Comparison of ENCODE assay signal across 14 mouse cellular contexts in the genomic region with DNA sequence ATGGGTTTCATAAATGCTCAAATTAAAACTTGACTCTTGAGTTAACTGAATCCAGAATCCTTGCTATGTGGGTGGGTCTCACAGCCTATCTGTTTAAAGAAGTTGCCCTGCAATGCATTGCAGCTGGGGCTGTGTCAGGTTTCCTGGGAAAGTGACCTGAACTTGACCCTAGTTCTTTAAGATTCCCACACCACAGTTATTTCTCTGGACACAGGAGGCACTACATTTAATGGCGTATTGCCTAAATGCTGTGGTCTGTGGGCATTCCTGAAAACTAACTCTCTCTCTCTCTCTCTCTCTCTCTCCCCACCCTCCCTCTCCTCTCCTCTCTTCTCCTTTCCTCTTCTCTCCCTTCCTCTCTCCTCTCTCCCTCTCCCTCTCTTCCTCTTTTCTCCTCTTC. TPM values are rescaled to one million over a fixed set of nuclear protein-coding genes. Genes with fewer than 3 reads are reported as not detected.
DNase-seq lines count a peak whose midpoint lies in the region; ATAC-seq lines count a peak whose summit lies in the region.
"Had no signal": no experiment of that assay in that cellular context is flagged by ENCODE, and none has a peak within 500 bp of the region (broad histone marks: within the 10 kb centered on the region; RNA-seq: fewer than 3 reads in every experiment).

No protein-coding gene starts in this region.

- peak overlapping the region; percentile 9; the same call in 1 of the 2 replicates for H3K27ac ChIP-seq in kidney, embryonic 14.5 days (ENCODE audit: low read depth, low read length)
- H3K27ac ChIP-seq: forebrain, embryonic 15.5 days; layer of hippocampus, adult 2 months; liver, embryonic 15.5 days had no signal

- peak; percentile 86 for ATAC-seq in kidney, embryonic 14.5 days (ENCODE audit: low FRiP score, low TSS enrichment)
- no peak for ATAC-seq in inflammation-experienced regulatory T-cells, adult 6 months
- ATAC-seq: forebrain, embryonic 15.5 days had no signal

- H3K4me2 ChIP-seq in kidney, embryonic 14.5 days (replicated peaks; ENCODE audit: low read depth, low read length): no peak overlapping the region
- H3K4me2 ChIP-seq: forebrain, embryonic 15.5 days; liver, embryonic 15.5 days had no signal

- no peak overlapping the region for H3K4me3 ChIP-seq in kidney, embryonic 14.5 days (ENCODE audit: low read length)
- H3K4me3 ChIP-seq: forebrain, embryonic 15.5 days; layer of hippocampus, adult 2 months; liver, embryonic 15.5 days had no signal

- no peaks in the 10 kb centered on the region for H3K27me3 ChIP-seq in kidney, embryonic 14.5 days (ENCODE audit: control insufficient read depth, insufficient read depth, low read length)
- H3K27me3 ChIP-seq: forebrain, embryonic 15.5 days; liver, embryonic 15.5 days had no signal

- peaks cover 17% of the 10 kb centered on the region for H3K4me1 ChIP-seq in kidney, embryonic 14.5 days (ENCODE audit: control insufficient read depth, insufficient read depth, low read length)
- H3K4me1 ChIP-seq: forebrain, embryonic 15.5 days; liver, embryonic 15.5 days had no signal

- no peak overlapping the region for H3K9ac ChIP-seq in kidney, embryonic 14.5 days (ENCODE audit: low read depth, low read length)
- H3K9ac ChIP-seq: forebrain, embryonic 15.5 days; liver, embryonic 15.5 days had no signal

- DNase-seq in kidney, postnatal 10 days: no peak
- DNase-seq in ES-CJ7 (ENCODE audit: low read depth, low spot score): peak; percentile 6
- peak; percentile 72 for DNase-seq in embryo, embryonic 11 days
- peak; percentile 3 for DNase-seq in hindlimb bud, embryonic 11.5 days (ENCODE audit: extremely low spot score, low read depth, low spot score)
- DNase-seq in urinary bladder, postnatal 25 days (ENCODE audit: low spot score): no peak
- DNase-seq in urinary bladder, postnatal 14 days (ENCODE audit: low spot score): no peak
- DNase-seq: adrenal gland, postnatal 36 days; right cerebral cortex, postnatal 14 days; thymus, postnatal 14 days had no signal

- 8% methylated on average over 1 of the region's 1 CpGs for WGBS in kidney, embryonic 14.5 days

- no peaks in the 10 kb centered on the region for H3K9me3 ChIP-seq in kidney, embryonic 14.5 days (ENCODE audit: control insufficient read depth, low read length)
- H3K9me3 ChIP-seq: forebrain, embryonic 15.5 days; liver, embryonic 15.5 days had no signal

- peaks cover 15% of the 10 kb centered on the region; the same call in 1 of the 2 replicates for H3K36me3 ChIP-seq in kidney, embryonic 14.5 days (ENCODE audit: control insufficient read depth, insufficient read depth, low read length)
- H3K36me3 ChIP-seq: liver, embryonic 15.5 days had no signal

RNA-seq across cellular contexts. Expression of gene Amotl1, which starts 59.2 kb away (rescaled TPM):
- 19.1 and 32.9 TPM in 2 replicates for polyA plus RNA-seq in kidney, embryonic 14.5 days (2014; fragmentation: Nextera tagmentation; extraction: Ambion mirVana)
- polyA plus RNA-seq in inflammation-experienced regulatory T-cells, adult 6 months (2017; shearing (Covaris generic)): under 1 TPM in 2 of 3 experiments, not detected in 1; 0.04 to 0.72 TPM

Comparison
In these comparisons a context has a peak if more than half of its experiments do, and no peak if none do; other contexts are left out.
1. DNase-seq: peak in ES-CJ7 (single experiment), embryo, embryonic 11 days (single experiment) and hindlimb bud, embryonic 11.5 days (single experiment); none in kidney, postnatal 10 days (single experiment), urinary bladder, postnatal 25 days (single experiment) and urinary bladder, postnatal 14 days (single experiment).
2. RNA of gene Amotl1, which starts 59.2 kb away (polyA plus RNA-seq): 19.1 to 32.9 TPM in kidney, embryonic 14.5 days; 0.04 to 0.72 TPM in inflammation-experienced regulatory T-cells, adult 6 months; every median in the first group is over 10 times any median in the second.